Mouse (Mus musculus): ENCODE measurements at regions not wholly inside any gene's neighbourhood (a gene's known extent, or its start where the extent isn't known, plus 50 kb on each side); places are given as distances from the start of the nearest gene placed in this dataset.

DNA sequence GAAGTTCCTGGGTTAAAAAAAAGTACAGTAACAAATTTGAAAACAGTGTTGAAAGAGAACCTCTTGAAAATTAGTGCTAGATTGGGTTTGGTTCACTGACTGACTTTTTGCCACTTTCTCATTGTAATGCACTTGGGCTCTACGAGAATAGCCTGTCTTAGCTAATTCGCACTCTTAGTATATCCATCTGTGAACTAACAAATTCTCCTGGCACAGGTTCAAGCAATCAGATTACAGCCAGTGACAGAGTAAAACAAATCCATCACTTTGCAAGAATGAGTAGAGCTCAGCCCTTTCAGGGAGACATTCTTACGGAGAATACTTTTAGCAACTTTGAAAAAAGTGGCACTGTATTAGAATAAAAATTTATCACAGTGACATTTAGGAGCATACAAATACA, 331.9 kb upstream of the Robo2 start:
- no peak for DNase-seq
- intact Hi-C loops (cut with DNase I) = no loop called here

GRCm38 (mm10) chr16:74739194-74740135, 327.8 kb upstream of the Robo2 start:
- intact Hi-C loops (cut with DNase I) = no loop called here
- peak; percentile 7 to 20 for DNase-seq

DNA sequence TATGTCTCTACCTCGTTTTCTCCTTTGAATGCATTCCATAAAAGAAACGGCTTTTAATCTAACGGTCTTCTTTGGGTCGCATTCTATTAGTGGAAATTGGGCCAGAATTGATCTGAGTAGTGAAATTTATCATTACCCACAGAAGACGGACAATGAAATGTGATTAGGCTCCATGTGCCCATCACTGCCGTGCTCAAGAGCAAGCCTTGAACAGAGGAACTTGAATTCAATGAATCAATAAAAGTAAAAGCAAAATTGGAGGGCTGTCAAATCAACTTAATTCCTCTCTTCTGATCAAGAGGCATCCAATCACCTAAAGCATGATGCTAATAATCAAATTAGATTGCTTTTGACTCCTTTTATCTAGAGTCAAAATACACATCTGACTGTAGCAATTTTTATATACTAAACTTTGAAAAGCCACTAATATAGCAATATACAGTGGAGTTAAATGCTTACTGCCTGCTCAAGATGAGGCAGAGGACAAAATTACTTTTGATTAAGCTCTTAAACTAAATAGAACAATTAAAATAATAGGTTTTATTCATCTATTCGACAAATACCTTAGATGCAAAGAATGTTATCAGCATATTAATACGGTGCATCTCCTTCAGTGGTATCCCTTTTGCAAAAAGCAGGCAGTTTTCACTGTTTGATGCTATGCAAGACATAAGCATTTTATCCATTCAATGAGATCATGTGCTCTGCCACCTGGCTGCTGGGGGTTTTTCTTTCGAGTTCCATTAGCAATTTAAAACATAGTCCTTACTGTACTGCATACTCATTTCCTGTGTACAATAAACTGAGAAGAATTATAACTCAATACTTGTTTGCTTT, 321.5 kb upstream of the Robo2 start:
- no peak for DNase-seq
- intact Hi-C loops (cut with DNase I) = no loop called here

DNA sequence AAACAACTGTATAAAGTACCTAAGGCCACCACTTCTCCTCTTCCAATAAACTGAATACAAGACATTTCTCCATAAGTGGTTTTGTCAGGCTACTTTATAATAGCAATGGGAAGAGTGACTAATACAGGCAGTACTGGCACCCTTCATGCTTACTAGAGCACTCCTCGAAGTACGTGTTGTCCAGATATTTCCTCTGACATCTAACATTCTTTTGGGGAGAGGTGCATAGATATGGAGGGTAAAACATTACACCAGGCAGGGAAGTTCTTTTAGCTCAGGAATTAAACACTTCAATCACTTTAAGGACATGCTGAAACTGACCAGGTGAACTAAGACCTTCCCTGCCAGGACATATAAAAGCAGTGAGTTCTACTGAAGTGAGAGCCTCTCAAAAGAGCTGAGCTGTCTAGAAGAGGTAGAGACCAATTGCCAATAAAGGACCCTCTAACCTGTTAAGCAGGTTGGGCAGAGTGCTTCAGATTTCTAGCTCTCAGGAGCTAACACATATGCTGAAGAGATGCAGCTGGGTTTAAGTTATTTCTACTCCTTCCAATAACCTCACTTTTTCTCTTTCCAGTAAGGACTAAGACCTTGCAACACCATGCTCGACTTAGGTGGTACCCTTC, 318.7 kb upstream of the Robo2 start:
- intact Hi-C loops (cut with DNase I) = no loop called here
- DNase-seq = no peak

- intact Hi-C loops (cut with DNase I) = no loop called here
- DNase-seq = no peak
These were observed 311.6 kb upstream of the Robo2 start for GRCm38 (mm10) chr16:74723217-74723616.

GRCm38 (mm10) chr16:74718154-74718553, 306.5 kb upstream of the Robo2 start:
- DNase-seq = no peak
- intact Hi-C loops (cut with DNase I) = no loop called here

- no peak for DNase-seq
- intact Hi-C loops (cut with DNase I) = no loop called here
These were observed 306.0 kb upstream of the Robo2 start for GRCm38 (mm10) chr16:74717622-74718021.

GRCm38 (mm10) chr16:74714950-74715349, 303.3 kb upstream of the Robo2 start:
- no peak for DNase-seq
- intact Hi-C loops (cut with DNase I) = no loop called here

- intact Hi-C loops (cut with DNase I) = no loop called here
- DNase-seq = no peak
These were observed 300.9 kb upstream of the Robo2 start for GRCm38 (mm10) chr16:74712515-74712914.

DNA sequence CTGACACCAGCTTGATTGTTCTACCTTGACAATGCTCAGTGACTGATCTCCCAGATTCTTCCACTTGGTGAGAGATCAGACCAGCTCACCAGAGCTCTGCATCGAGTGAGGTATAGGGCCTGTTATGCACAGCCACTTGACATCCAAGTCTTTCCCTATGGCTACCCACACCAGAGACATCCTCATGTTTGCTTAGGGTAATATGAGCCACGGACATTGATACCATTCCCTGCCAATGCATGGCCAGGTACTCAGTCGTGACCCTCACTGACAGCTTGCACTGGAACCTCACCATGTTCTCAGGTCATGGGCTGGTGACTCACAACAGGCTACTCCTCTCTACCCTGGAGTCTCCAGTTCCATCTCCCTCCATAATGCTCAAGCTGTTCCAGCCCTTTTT, 290.4 kb upstream of the Robo2 start:
- no peak for DNase-seq

GRCm38 (mm10) chr16:74683371-74683770, 271.7 kb upstream of the Robo2 start:
- peak in 1 of 2 experiments; percentile 4 for DNase-seq
- intact Hi-C loops (cut with DNase I) = no loop called here

More for the DNA sequence above, 290.4 kb upstream of the Robo2 start:
- intact Hi-C loops (cut with DNase I) = no loop called here

- no peak for DNase-seq
- intact Hi-C loops (cut with DNase I) = no loop called here
These were observed 264.0 kb upstream of the Robo2 start for GRCm38 (mm10) chr16:74675586-74675985.

DNA sequence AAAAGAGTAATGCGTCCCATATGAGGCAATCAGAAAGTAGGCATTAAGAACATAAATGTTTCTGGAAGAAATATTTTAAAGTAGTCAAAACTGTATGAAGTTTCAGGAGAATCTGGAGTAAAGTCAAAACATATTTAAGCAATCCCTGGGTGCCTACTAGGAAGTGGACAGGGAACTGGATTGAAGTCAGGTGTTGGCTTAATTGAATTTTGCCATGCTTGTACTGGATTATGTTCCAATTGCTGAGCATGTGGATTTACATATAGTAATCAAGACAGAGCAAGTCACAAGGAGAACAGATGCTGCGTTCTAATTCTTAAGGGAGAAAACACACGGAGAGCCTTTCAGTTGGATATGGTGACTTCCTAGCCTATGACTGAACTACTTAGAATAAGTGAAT, 259.8 kb upstream of the Robo2 start:
- no peak for DNase-seq
- intact Hi-C loops (cut with DNase I) = no loop called here

GRCm38 (mm10) chr16:74664337-74664736, 252.7 kb upstream of the Robo2 start:
- DNase-seq = no peak
- intact Hi-C loops (cut with DNase I) = no loop called here

DNA sequence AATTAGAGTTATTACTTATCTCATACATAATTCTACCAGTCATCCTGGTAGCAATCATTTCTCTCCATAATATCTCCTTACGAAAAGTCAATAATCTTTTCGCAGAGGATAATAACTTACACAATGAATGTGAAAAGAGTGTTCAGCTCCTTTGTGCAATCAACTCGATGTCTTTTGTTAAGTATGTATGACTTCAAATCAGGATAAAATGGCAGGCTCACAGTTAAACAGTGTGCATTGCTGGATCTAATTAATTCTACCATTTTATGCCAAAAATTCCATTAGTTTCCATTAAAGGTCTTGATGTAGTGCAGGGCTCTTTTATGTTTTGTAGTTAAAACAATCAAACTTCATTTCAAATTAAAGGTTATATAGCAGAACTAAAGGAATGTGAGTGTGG, 239.6 kb upstream of the Robo2 start:
- no peak for DNase-seq
- intact Hi-C loops (cut with DNase I) = no loop called here

DNA sequence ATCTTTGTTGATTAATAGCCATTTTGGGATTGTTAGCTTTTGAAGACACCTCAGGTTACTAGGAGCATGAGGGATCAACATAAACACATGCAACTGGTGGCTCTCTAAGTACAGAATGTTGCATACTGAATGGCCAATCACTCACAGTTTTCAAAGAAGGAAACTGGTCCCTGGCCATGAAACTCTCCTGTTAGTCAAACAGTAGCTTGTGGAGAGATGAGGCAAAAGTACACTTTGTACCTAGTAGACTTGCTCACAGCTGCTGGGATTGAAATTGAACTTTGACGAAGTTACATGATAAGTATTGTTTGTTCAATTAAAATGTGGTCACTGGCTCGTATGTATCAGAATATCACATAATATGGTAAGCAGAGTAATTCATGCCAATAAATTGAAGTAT, 237.6 kb upstream of the Robo2 start:
- DNase-seq = no peak
- intact Hi-C loops (cut with DNase I) = no loop called here

- DNase-seq = peak; percentile 2 to 8
- intact Hi-C loops (cut with DNase I) = no loop called here
These were observed 236.8 kb upstream of the Robo2 start for GRCm38 (mm10) chr16:74648384-74648783.

DNA sequence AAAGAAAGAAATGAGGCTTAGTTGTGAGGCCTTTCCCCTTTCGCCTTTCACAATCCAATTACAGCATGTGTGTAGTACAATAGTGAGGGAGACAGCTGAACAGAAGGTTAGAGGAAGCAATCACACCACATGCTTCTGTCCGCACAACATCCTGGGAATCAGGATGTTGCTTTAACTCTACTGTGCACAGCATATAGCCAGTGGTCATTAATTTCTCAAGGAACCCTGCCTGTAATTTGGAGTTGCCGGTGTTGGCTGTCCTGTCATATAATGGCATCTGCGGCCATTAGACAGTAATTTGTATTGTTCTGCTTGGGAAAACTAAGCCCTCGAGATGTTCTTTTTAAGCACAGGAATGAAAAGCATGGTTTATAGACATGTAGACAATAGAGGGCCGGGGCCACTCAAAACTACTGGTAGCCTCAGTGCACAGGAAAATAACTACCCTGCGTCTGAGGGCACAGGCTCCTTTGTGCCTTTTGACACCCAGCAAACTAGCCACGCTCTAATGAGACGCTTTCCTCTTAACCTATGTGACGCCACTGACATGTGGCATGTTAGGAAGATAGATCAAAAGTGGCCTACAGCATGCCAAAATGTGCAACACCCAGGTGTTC, 233.2 kb upstream of the Robo2 start:
- intact Hi-C loops (cut with DNase I) = no loop called here
- DNase-seq = no peak

DNA sequence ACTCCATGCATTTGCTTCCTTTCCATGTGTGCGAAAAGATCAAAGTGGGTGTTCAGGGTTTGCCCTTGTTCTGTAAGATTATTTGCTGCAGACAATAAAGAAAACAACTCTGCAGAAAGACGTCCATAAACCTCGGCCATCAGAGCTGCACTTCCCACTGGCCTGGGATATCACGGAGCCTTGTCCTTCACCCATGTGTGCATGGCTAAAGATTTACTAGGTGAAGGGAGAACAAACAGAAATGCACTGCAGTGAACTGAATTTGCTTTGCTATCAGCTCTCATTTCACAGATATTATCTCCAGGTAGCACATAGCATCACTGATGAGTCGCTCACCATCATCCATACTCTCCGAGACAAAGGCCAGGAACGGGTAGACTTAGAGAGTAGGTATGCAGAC, 228.2 kb upstream of the Robo2 start:
- no peak for DNase-seq
- intact Hi-C loops (cut with DNase I) = no loop called here

GRCm38 (mm10) chr16:74637638-74638037, 226.0 kb upstream of the Robo2 start:
- intact Hi-C loops (cut with DNase I) = no loop called here
- DNase-seq = no peak

- intact Hi-C loops (cut with DNase I) = no loop called here
- DNase-seq = no peak
These were observed 214.2 kb upstream of the Robo2 start for GRCm38 (mm10) chr16:74625783-74626182.
